Mouse (Mus musculus): ENCODE measurements around the gene Fbxl19. TPM values are rescaled to one million over a fixed set of nuclear protein-coding genes. Genes with fewer than 3 reads are reported as not detected.

The Fbxl19 gene
- polyA plus RNA-seq, 1 experiment from 2014 or later, result 6.2 TPM

DNA sequence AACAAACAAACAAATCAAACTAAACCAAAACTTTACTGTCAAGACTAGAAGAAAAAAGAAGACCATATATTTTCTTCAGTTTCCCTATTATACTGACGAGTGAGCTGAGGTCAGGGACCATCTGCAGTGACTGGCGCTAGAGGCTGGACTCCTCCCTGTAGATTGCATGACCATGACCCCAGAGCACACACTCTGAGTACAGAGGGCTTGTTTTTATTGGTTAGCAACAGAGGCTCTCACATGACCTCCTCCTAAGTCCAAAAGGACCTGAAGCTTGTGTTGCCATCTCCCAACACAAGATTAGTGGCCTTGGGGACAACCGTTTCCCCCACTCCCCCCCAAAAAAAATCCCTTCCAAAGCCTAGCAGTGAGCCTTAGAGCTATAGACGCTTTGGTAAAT lies 69.5 kb downstream of the Fbxl19 start:
- no peak overlapping the region for H3K4me3 ChIP-seq (ENCODE audit: low read length)
- peaks cover 5% of the 10 kb centered on the region; the same call in 1 of the 2 replicates for H3K4me1 ChIP-seq (ENCODE audit: control insufficient read depth, insufficient read depth, low read length)
- H3K9me3 ChIP-seq (ENCODE audit: control insufficient read depth, low read length), result no peaks in the 10 kb centered on the region
- H3K36me3 ChIP-seq (ENCODE audit: control insufficient read depth, insufficient read depth, low read length), result no peaks in the 10 kb centered on the region; the same call in 1 of the 2 replicates
- WGBS, result 59% methylated on average over 4 of the region's 4 CpGs
- H3K4me2 ChIP-seq (replicated peaks; ENCODE audit: low read depth, low read length), result no peak overlapping the region
- no peaks in the 10 kb centered on the region for H3K27me3 ChIP-seq (ENCODE audit: control insufficient read depth, insufficient read depth, low read length)
- H3K27ac ChIP-seq (ENCODE audit: low read depth, low read length), result no peak overlapping the region; the same call in 1 of the 2 replicates
- no peak overlapping the region for H3K9ac ChIP-seq (ENCODE audit: low read depth, low read length)
- ATAC-seq (ENCODE audit: low FRiP score, low TSS enrichment), result no peak

DNA sequence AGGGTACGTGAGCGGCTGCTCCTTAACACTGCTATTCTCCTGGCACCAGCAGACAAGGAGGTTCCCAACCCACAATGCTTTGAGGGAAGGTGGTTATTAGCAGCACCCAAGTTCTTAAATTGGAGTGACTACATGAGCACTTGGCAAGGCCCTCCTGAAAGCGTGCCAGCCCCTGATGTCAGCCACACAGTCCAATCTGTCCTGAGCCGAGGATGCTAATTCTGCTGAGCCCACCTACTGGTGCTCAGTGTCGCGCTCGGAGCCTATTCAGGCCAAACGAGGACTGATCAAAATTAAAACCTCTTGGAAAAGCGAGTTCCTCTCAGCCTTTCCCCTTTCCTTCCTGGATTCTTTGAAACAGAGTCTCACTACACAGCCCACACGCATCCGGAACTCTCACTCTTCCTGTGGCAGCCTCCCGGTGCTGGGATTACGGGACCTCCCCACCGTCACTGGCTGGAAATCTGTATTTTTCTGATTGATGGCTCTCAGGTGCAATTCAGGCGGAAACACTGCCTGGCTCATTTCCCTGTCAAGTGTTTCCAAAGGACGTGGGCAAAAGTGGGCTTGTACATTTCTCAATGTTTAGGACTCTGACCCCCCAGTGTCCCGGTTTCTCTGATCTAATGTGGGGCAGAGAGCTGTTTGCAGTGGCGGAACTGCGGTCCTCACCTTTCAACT lies 70.0 kb downstream of the Fbxl19 start:
- Histone ChIP-seq H3K4me3 (ENCODE audit: low read length) (no peak overlapping the region), H3K4me1 (ENCODE audit: control insufficient read depth, insufficient read depth, low read length) (peaks cover 5% of the 10 kb centered on the region; the same call in 1 of the 2 replicates), H3K9ac (ENCODE audit: low read depth, low read length) (peak overlapping the region; percentile 18; the same call in 1 of the 2 replicates), H3K4me2 (replicated peaks; ENCODE audit: low read depth, low read length) (no peak overlapping the region), H3K27me3 (ENCODE audit: control insufficient read depth, insufficient read depth, low read length) (no peaks in the 10 kb centered on the region), H3K9me3 (ENCODE audit: control insufficient read depth, low read length) (no peaks in the 10 kb centered on the region), H3K36me3 (ENCODE audit: control insufficient read depth, insufficient read depth, low read length) (no peaks in the 10 kb centered on the region; the same call in 1 of the 2 replicates), H3K27ac (ENCODE audit: low read depth, low read length) (peak overlapping the region; percentile 17; the same call in 1 of the 2 replicates)
- no peak for ATAC-seq (ENCODE audit: low FRiP score, low TSS enrichment)
- 64% methylated on average over 19 of the region's 19 CpGs for WGBS

DNA sequence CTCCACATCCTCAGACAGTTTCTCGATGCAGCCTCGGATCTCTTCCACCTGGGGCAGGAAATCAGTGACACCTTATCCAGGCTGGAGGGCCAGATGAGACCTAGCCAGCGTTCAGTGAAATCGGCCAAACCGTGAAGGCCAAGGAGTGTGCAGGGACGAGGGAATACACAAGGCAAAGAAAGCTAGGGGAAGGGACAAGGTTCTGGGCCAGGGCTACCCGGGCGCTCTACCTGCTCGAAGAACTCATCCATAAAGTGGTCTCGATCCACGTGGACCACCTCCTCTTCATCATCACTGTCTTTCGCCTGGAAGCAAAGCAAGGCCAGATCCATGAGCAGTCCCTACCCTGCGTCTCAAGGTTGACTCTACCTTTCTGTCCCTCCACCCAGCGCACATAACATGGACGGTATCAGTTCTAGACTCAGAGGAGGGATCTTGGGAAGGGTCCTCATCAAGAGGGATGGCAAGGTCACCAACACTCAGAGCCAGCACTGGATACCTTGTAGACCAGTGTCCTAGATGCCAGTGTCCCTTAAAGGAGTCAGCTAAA lies 70.8 kb downstream of the Fbxl19 start:
- H3K4me1 ChIP-seq (ENCODE audit: control insufficient read depth, insufficient read depth, low read length), result peaks cover 5% of the 10 kb centered on the region; the same call in 1 of the 2 replicates
- 80% methylated on average over 15 of the region's 15 CpGs for WGBS
- no peaks in the 10 kb centered on the region; the same call in 1 of the 2 replicates for H3K36me3 ChIP-seq (ENCODE audit: control insufficient read depth, insufficient read depth, low read length)
- ATAC-seq (ENCODE audit: low FRiP score, low TSS enrichment), result no peak
- no peaks in the 10 kb centered on the region for H3K9me3 ChIP-seq (ENCODE audit: control insufficient read depth, low read length)
- 0 out of 2 replicates have a peak overlapping the region, but pooled peaks have one; percentile 17 for H3K27ac ChIP-seq (ENCODE audit: low read depth, low read length)
- H3K9ac ChIP-seq (ENCODE audit: low read depth, low read length), result peak overlapping the region; percentile 18; the same call in 1 of the 2 replicates
- no peaks in the 10 kb centered on the region for H3K27me3 ChIP-seq (ENCODE audit: control insufficient read depth, insufficient read depth, low read length)
- H3K4me2 ChIP-seq (replicated peaks; ENCODE audit: low read depth, low read length), result no peak overlapping the region
- no peak overlapping the region for H3K4me3 ChIP-seq (ENCODE audit: low read length)

DNA sequence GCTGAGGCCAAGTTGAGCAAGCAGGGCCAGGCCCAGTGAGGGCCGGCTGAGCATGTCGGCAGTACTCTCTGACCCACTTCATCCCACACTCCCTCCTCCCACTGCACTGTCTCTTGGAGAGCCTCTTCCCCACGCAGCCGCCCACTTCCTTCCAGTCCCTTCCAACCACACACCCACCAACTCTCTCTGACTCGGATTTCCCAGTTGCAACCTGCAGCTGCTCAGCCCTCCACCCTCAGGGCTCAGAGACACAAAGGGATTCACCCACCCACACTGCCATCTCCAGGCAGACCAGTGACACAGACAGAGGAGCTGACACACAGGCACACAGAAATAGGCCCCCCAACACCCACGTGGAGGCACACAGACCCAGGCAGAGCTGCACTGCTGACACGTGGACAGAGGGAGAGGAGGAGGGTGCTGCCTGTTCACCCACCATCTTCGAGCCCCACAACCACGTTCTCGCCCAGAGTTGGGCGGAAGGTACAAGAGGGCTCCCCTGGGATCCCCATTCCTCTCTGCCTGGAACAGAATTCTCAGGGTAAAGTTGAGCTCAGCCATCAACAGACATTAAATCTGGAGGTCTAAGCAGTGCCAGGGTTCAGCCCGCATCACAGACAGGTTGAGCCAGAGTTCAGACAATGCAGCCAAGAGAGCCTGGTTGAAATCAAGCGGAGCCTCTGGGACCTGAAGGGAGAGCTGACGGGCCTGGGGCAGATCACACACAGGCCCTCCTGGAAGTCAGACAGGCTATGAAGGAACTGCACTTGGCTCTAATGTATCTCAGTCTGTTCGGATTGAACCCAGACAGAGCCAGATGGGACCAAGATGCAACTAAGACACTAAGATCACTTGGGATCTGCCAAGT lies 71.8 kb downstream of the Fbxl19 start:
- 53% methylated on average over 15 of the region's 15 CpGs for WGBS
- peak; percentile 47 for ATAC-seq (ENCODE audit: low FRiP score, low TSS enrichment)
- peak overlapping the region; percentile 31; the same call in 1 of the 2 replicates for H3K9ac ChIP-seq (ENCODE audit: low read depth, low read length)
- peak overlapping the region; percentile 51; the same call in 1 of the 2 replicates for H3K27ac ChIP-seq (ENCODE audit: low read depth, low read length)
- H3K4me2 ChIP-seq (replicated peaks; ENCODE audit: low read depth, low read length), result no peak overlapping the region
- H3K4me1 ChIP-seq (ENCODE audit: control insufficient read depth, insufficient read depth, low read length), result peaks cover 11% of the 10 kb centered on the region; the same call in 1 of the 2 replicates
- no peaks in the 10 kb centered on the region for H3K9me3 ChIP-seq (ENCODE audit: control insufficient read depth, low read length)
- no peak overlapping the region for H3K4me3 ChIP-seq (ENCODE audit: low read length)
- no peaks in the 10 kb centered on the region; the same call in 1 of the 2 replicates for H3K36me3 ChIP-seq (ENCODE audit: control insufficient read depth, insufficient read depth, low read length)
- no peaks in the 10 kb centered on the region for H3K27me3 ChIP-seq (ENCODE audit: control insufficient read depth, insufficient read depth, low read length)

DNA sequence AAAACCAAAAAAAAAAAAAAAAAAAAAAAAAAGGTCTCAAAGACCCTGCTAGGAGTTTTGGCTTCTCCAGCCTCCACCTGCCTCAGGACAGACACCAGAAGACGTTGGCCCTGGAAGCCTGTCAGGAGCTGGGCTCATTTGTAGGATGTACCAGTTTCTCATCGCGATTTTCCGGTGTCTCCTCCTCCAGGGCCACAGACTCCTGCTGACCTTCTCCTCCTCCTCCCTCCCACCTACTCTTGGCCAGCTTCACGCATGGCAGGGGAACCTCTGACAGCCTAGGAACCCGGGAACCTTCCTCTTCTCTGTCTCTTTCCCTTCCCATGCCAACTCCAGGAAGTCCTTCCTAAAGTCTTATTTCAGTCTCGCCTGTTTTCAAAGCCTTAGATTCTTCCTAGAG lies 72.7 kb downstream of the Fbxl19 start:
- no peaks in the 10 kb centered on the region for H3K9me3 ChIP-seq (ENCODE audit: control insufficient read depth, low read length)
- no peak overlapping the region for H3K27ac ChIP-seq (ENCODE audit: low read depth, low read length)
- ATAC-seq (ENCODE audit: low FRiP score, low TSS enrichment), result no peak
- H3K4me3 ChIP-seq (ENCODE audit: low read length), result no peak overlapping the region
- H3K4me1 ChIP-seq (ENCODE audit: control insufficient read depth, insufficient read depth, low read length), result peaks cover 11% of the 10 kb centered on the region; the same call in 1 of the 2 replicates
- WGBS, result 64% methylated on average over 7 of the region's 7 CpGs
- no peak overlapping the region for H3K9ac ChIP-seq (ENCODE audit: low read depth, low read length)
- H3K27me3 ChIP-seq (ENCODE audit: control insufficient read depth, insufficient read depth, low read length), result no peaks in the 10 kb centered on the region
- H3K36me3 ChIP-seq (ENCODE audit: control insufficient read depth, insufficient read depth, low read length), result no peaks in the 10 kb centered on the region; the same call in 1 of the 2 replicates
- H3K4me2 ChIP-seq (replicated peaks; ENCODE audit: low read depth, low read length), result no peak overlapping the region

DNA sequence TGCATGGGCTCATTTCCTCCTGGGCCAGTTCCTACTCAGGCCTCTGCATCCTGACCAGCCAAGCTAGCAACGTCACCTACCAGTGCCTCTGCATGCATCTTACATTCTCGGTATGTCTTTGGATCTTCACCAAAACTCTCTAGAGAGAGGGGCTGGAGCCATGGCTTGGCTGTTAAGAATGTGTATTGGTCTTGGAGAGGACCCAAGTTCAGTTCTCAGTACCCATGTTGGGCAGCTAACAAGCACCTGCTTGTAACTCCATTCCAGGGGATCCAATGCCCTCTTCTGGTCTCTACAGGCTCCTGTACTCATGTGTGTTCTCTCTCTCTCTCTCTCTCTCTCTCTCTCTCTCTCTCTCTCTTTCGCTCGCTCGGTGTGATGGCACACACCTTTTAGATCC lies 73.4 kb downstream of the Fbxl19 start:
- no peak overlapping the region for H3K9ac ChIP-seq (ENCODE audit: low read depth, low read length)
- no peak overlapping the region for H3K4me2 ChIP-seq (replicated peaks; ENCODE audit: low read depth, low read length)
- ATAC-seq (ENCODE audit: low FRiP score, low TSS enrichment), result no peak
- WGBS, result 88% methylated on average over 5 of the region's 5 CpGs
- H3K27me3 ChIP-seq (ENCODE audit: control insufficient read depth, insufficient read depth, low read length), result no peaks in the 10 kb centered on the region
- no peak overlapping the region for H3K4me3 ChIP-seq (ENCODE audit: low read length)
- no peak overlapping the region for H3K27ac ChIP-seq (ENCODE audit: low read depth, low read length)
- no peaks in the 10 kb centered on the region for H3K9me3 ChIP-seq (ENCODE audit: control insufficient read depth, low read length)
- H3K4me1 ChIP-seq (ENCODE audit: control insufficient read depth, insufficient read depth, low read length), result peaks cover 14% of the 10 kb centered on the region; the same call in 1 of the 2 replicates
- no peaks in the 10 kb centered on the region for H3K36me3 ChIP-seq (ENCODE audit: control insufficient read depth, insufficient read depth, low read length)

MicroRNA genes within 50 kb of the gene (microRNA counts, 519-probe panel; counts per million panel counts)
- not detected for microRNA mmu-miR-762

Small RNAs within 50 kb of the gene (microRNA-seq; reads per million reads assigned to microRNA genes)
- gene Mir762, result not detected

Other genes with a start within 250 kb of the Fbxl19 start
- gene Srcap, start 232.6 kb upstream of the Fbxl19 start, polyA plus RNA-seq (2014; fragmentation: Nextera tagmentation; extraction: Ambion mirVana), result 43.0 and 82.3 TPM in 2 replicates
- 25.1 and 25.4 TPM in 2 replicates for gene Gm42715, start 225.0 kb upstream of the Fbxl19 start, polyA plus RNA-seq (2014; fragmentation: Nextera tagmentation; extraction: Ambion mirVana)
- 6.3 and 10.0 TPM in 2 replicates for gene Tmem265, start 183.2 kb upstream of the Fbxl19 start, polyA plus RNA-seq (2014; fragmentation: Nextera tagmentation; extraction: Ambion mirVana)
- gene Phkg2, start 171.2 kb upstream of the Fbxl19 start, polyA plus RNA-seq (2014; fragmentation: Nextera tagmentation; extraction: Ambion mirVana), result 37.8 and 39.8 TPM in 2 replicates
- 12.7 and 14.5 TPM in 2 replicates for gene Ccdc189, start 155.9 kb upstream of the Fbxl19 start, polyA plus RNA-seq (2014; fragmentation: Nextera tagmentation; extraction: Ambion mirVana)
- gene Rnf40, start 155.8 kb upstream of the Fbxl19 start, polyA plus RNA-seq (2014; fragmentation: Nextera tagmentation; extraction: Ambion mirVana), result 25.5 and 41.5 TPM in 2 replicates
- gene Zfp629, start 128.7 kb upstream of the Fbxl19 start, polyA plus RNA-seq (2014; fragmentation: Nextera tagmentation; extraction: Ambion mirVana), result 14.0 and 23.5 TPM in 2 replicates
- 65.9 and 79.1 TPM in 2 replicates for gene Bcl7c, start 35.6 kb upstream of the Fbxl19 start, polyA plus RNA-seq (2014; fragmentation: Nextera tagmentation; extraction: Ambion mirVana)
- gene Ctf1, start 31.8 kb upstream of the Fbxl19 start, polyA plus RNA-seq (2014; fragmentation: Nextera tagmentation; extraction: Ambion mirVana), result 17.5 and 23.7 TPM in 2 replicates
- gene Ctf2, start 12.4 kb upstream of the Fbxl19 start, polyA plus RNA-seq (2014; fragmentation: Nextera tagmentation; extraction: Ambion mirVana), result 0.43 and 0.55 TPM in 2 replicates
- 12.9 and 19.7 TPM in 2 replicates for gene Orai3, start 25.3 kb downstream of the Fbxl19 start, polyA plus RNA-seq (2014; fragmentation: Nextera tagmentation; extraction: Ambion mirVana)
- 32.6 and 34.7 TPM in 2 replicates for gene Setd1a, start 32.1 kb downstream of the Fbxl19 start, polyA plus RNA-seq (2014; fragmentation: Nextera tagmentation; extraction: Ambion mirVana)
- not detected in 2 replicates for gene Gm49388, start 41.1 kb downstream of the Fbxl19 start, polyA plus RNA-seq (2014; fragmentation: Nextera tagmentation; extraction: Ambion mirVana)
- 18.0 and 18.7 TPM in 2 replicates for gene Hsd3b7, start 56.1 kb downstream of the Fbxl19 start, polyA plus RNA-seq (2014; fragmentation: Nextera tagmentation; extraction: Ambion mirVana)
- gene Stx4a, start 79.8 kb downstream of the Fbxl19 start, polyA plus RNA-seq (2014; fragmentation: Nextera tagmentation; extraction: Ambion mirVana), result 22.1 and 34.3 TPM in 2 replicates
- 2.6 and 4.4 TPM in 2 replicates for gene Stx1b, start 80.0 kb downstream of the Fbxl19 start, polyA plus RNA-seq (2014; fragmentation: Nextera tagmentation; extraction: Ambion mirVana)
- 13.7 and 20.2 TPM in 2 replicates for gene Zfp646, start 131.7 kb downstream of the Fbxl19 start, polyA plus RNA-seq (2014; fragmentation: Nextera tagmentation; extraction: Ambion mirVana)
- gene Zfp668, start 132.3 kb downstream of the Fbxl19 start, polyA plus RNA-seq (2014; fragmentation: Nextera tagmentation; extraction: Ambion mirVana), result 18.6 and 21.9 TPM in 2 replicates
- 0.73 and 0.77 TPM in 2 replicates for gene Prss53, start 146.4 kb downstream of the Fbxl19 start, polyA plus RNA-seq (2014; fragmentation: Nextera tagmentation; extraction: Ambion mirVana)
- not detected in 2 replicates for gene Gm21974, start 150.9 kb downstream of the Fbxl19 start, polyA plus RNA-seq (2014; fragmentation: Nextera tagmentation; extraction: Ambion mirVana)
- 125 and 156 TPM in 2 replicates for gene Vkorc1, start 151.1 kb downstream of the Fbxl19 start, polyA plus RNA-seq (2014; fragmentation: Nextera tagmentation; extraction: Ambion mirVana)
- gene Bckdk, start 159.5 kb downstream of the Fbxl19 start, polyA plus RNA-seq (2014; fragmentation: Nextera tagmentation; extraction: Ambion mirVana), result 152 and 155 TPM in 2 replicates
- 37.2 and 48.9 TPM in 2 replicates for gene Kat8, start 168.0 kb downstream of the Fbxl19 start, polyA plus RNA-seq (2014; fragmentation: Nextera tagmentation; extraction: Ambion mirVana)
- gene Prss8, start 185.6 kb downstream of the Fbxl19 start, polyA plus RNA-seq (2014; fragmentation: Nextera tagmentation; extraction: Ambion mirVana), result 44.7 and 47.1 TPM in 2 replicates
- 12.1 and 12.4 TPM in 2 replicates for gene Prss36, start 202.2 kb downstream of the Fbxl19 start, polyA plus RNA-seq (2014; fragmentation: Nextera tagmentation; extraction: Ambion mirVana)
- 62.7 and 77.7 TPM in 2 replicates for gene Fus, start 222.9 kb downstream of the Fbxl19 start, polyA plus RNA-seq (2014; fragmentation: Nextera tagmentation; extraction: Ambion mirVana)
- 39.5 and 47.3 TPM in 2 replicates for gene Pycard, start 249.3 kb downstream of the Fbxl19 start, polyA plus RNA-seq (2014; fragmentation: Nextera tagmentation; extraction: Ambion mirVana)